Mouse (Mus musculus) CH12.LX (cell line): ENCODE measurements at regions not wholly inside any gene's neighbourhood (a gene's known extent, or its start where the extent isn't known, plus 50 kb on each side); places are given as distances from the start of the nearest gene placed in this dataset.

ENCODE experiments used
- DNase-seq: peaks from one replicate; pipeline ENCODE4 v3.0.0-alpha.2; 2013; ENCODE audit errors: extremely low read depth
- H3K27ac ChIP-seq: 2 replicates; pipeline ENCODE4 v1.5.1; 2012; ENCODE audit warnings: low read depth, mild to moderate bottlenecking, control low read depth, moderate library complexity; ENCODE audit not compliant: insufficient read depth
- H3K27me3 ChIP-seq: replicated peaks from 2 replicates; pipeline ENCODE3; 2012; ENCODE audit warnings: inconsistent platforms
- H3K36me3 ChIP-seq, 2 experiments: replicated peaks in 1 of 2; 2 replicates each; pipeline versions ENCODE3 to v1.6.1; 2012; ENCODE audit warnings: inconsistent platforms in 1 of 2, low read length in 1 of 2, mild to moderate bottlenecking in 1 of 2, mixed read lengths in 1 of 2, moderate library complexity in 1 of 2; ENCODE audit not compliant: control insufficient read depth in 1 of 2, insufficient read depth in 1 of 2
- H3K4me1 ChIP-seq, 2 experiments: 2 replicates each; pipeline ENCODE4 v1.6.1; 2012; ENCODE audit warnings: inconsistent platforms in 1 of 2, moderate library complexity in 1 of 2; ENCODE audit not compliant: insufficient read depth in 2 of 2, control insufficient read depth in 1 of 2
- H3K4me2 ChIP-seq: 2 replicates; pipeline ENCODE4 v1.6.1; 2012; ENCODE audit warnings: low read depth, mild to moderate bottlenecking, control low read depth; ENCODE audit not compliant: poor library complexity, insufficient read depth, severe bottlenecking
- H3K4me3 ChIP-seq, 3 experiments: fragments of 150-350 bp in 1 of 3; sonication (generic) in 1 of 3; replicated peaks in 1 of 3; 2 replicates each; pipeline versions ENCODE3 to v1.5.1; 2011 to 2012; ENCODE audit warnings: low read depth in 2 of 3, low read length in 2 of 3, mild to moderate bottlenecking in 2 of 3, moderate library complexity in 2 of 3, control low read depth in 1 of 3, improper control_type of control experiment in 1 of 3, inconsistent platforms in 1 of 3, mixed read lengths in 1 of 3; ENCODE audit not compliant: poor library complexity in 1 of 3
- H3K79me2 ChIP-seq: replicated peaks from 2 replicates; pipeline ENCODE4 v1.6.1; 2012; ENCODE audit warnings: mild to moderate bottlenecking, moderate library complexity; ENCODE audit not compliant: control insufficient read depth, poor library complexity, insufficient read depth, severe bottlenecking; ENCODE audit errors: extremely low read depth
- H3K9ac ChIP-seq: 2 replicates; pipeline ENCODE4 v1.6.1; 2012; ENCODE audit warnings: low read depth, mild to moderate bottlenecking, control low read depth, moderate library complexity; ENCODE audit not compliant: insufficient read depth
- H3K9me3 ChIP-seq: replicated peaks from 2 replicates; pipeline ENCODE3; 2012; ENCODE audit warnings: low read length, inconsistent platforms, mixed read lengths
- BHLHE40 ChIP-seq: IDR thresholded peaks from 2 replicates; pipeline ENCODE4 v1.6.1; 2011; ENCODE audit warnings: mild to moderate bottlenecking, low read depth, low read length, improper control_type of control experiment
- CHD1 ChIP-seq: IDR thresholded peaks from 2 replicates; pipeline ENCODE4 v1.6.1; 2012; ENCODE audit warnings: low read depth, low read length, improper control_type of control experiment, inconsistent platforms
- CHD2 ChIP-seq: IDR thresholded peaks from 2 replicates; pipeline ENCODE4 v1.6.1; 2011; ENCODE audit warnings: low read length, improper control_type of control experiment
- CTCF ChIP-seq, 2 experiments: IDR thresholded peaks in 1 of 2; conservative IDR thresholded peaks in 1 of 2; 2 replicates each; pipeline ENCODE4 v1.5.1; 2011 to 2012; ENCODE audit warnings: low read depth in 2 of 2, low read length in 2 of 2, improper control_type of control experiment in 1 of 2, inconsistent platforms in 1 of 2, mild to moderate bottlenecking in 1 of 2, moderate library complexity in 1 of 2
- E2F4 ChIP-seq: IDR thresholded peaks from 2 replicates; pipeline ENCODE4 v1.6.1; 2011; ENCODE audit warnings: low read depth, low read length, improper control_type of control experiment; ENCODE audit not compliant: insufficient replicate concordance
- EP300 ChIP-seq: IDR thresholded peaks from 2 replicates; pipeline ENCODE4 v1.6.1; 2011; ENCODE audit warnings: low read length, improper control_type of control experiment
- HCFC1 ChIP-seq: IDR thresholded peaks from 2 replicates; pipeline ENCODE4 v1.6.1; 2012; ENCODE audit warnings: low read depth, mild to moderate bottlenecking, inconsistent platforms, low read length, improper control_type of control experiment
- IRF4 ChIP-seq: IDR thresholded peaks from 2 replicates; pipeline ENCODE4 v1.6.1; 2014; ENCODE audit warnings: low read depth, mild to moderate bottlenecking, inconsistent platforms, low read length, improper control_type of control experiment
- JUND ChIP-seq: conservative IDR thresholded peaks from 2 replicates; pipeline ENCODE4 v1.6.1; 2011; ENCODE audit warnings: low read depth, low read length, improper control_type of control experiment
- KAT2A ChIP-seq: IDR thresholded peaks from 2 replicates; pipeline ENCODE4 v1.6.1; 2012; ENCODE audit warnings: low read length, improper control_type of control experiment, inconsistent platforms; ENCODE audit not compliant: insufficient replicate concordance
- MAX ChIP-seq: IDR thresholded peaks from 2 replicates; pipeline ENCODE4 v1.6.1; 2011; ENCODE audit warnings: low read length, improper control_type of control experiment
- MYC ChIP-seq: IDR thresholded peaks from 2 replicates; pipeline ENCODE4 v1.6.1; 2011; ENCODE audit warnings: low read depth, mild to moderate bottlenecking, improper control_type of control experiment, low read length
- NRF1 ChIP-seq: IDR thresholded peaks from 2 replicates; pipeline ENCODE4 v1.6.1; 2014; ENCODE audit warnings: low read depth, mild to moderate bottlenecking, inconsistent platforms, low read length, improper control_type of control experiment, moderate library complexity
- POLR2A ChIP-seq: IDR thresholded peaks from 2 replicates; pipeline ENCODE4 v1.6.1; 2011; ENCODE audit warnings: low read depth, mild to moderate bottlenecking, improper control_type of control experiment, low read length
- POLR2AphosphoS2 ChIP-seq: IDR thresholded peaks from 2 replicates; pipeline ENCODE4 v1.6.1; 2011; ENCODE audit warnings: low read depth, low read length, improper control_type of control experiment
- RAD21 ChIP-seq: IDR thresholded peaks from 2 replicates; pipeline ENCODE4 v1.6.1; 2011; ENCODE audit warnings: low read depth, mild to moderate bottlenecking, low read length, improper control_type of control experiment, moderate library complexity
- SMC3 ChIP-seq: IDR thresholded peaks from 2 replicates; pipeline ENCODE4 v1.6.1; 2011; ENCODE audit warnings: low read depth, low read length, improper control_type of control experiment
- TBP ChIP-seq: conservative IDR thresholded peaks from 2 replicates; pipeline ENCODE4 v1.6.1; 2011; ENCODE audit warnings: low read depth, low read length, improper control_type of control experiment
- TCF12 ChIP-seq: IDR thresholded peaks from 2 replicates; pipeline ENCODE4 v1.6.1; 2014; ENCODE audit warnings: low read depth, mild to moderate bottlenecking, inconsistent platforms, low read length, improper control_type of control experiment
- USF1 ChIP-seq: IDR thresholded peaks from 2 replicates; pipeline ENCODE4 v1.6.1; 2014; ENCODE audit warnings: low read depth, mild to moderate bottlenecking, inconsistent platforms, low read length, improper control_type of control experiment
- USF2 ChIP-seq: conservative IDR thresholded peaks from 2 replicates; pipeline ENCODE4 v1.6.1; 2011; ENCODE audit warnings: low read depth, low read length, improper control_type of control experiment
- ZMIZ1 ChIP-seq: IDR thresholded peaks from 2 replicates; pipeline ENCODE4 v1.6.1; 2012; ENCODE audit warnings: low read depth, mild to moderate bottlenecking, inconsistent platforms, low read length, improper control_type of control experiment
- dilution Hi-C: fragments of 300-500 bp; cut with MboI; formaldehyde crosslinking; loops from 2 replicates; pipeline ENCODE4 v1.14.3; 2020; ENCODE audit warnings: low sequenced_read_pairs; ENCODE audit not compliant: extremely low pct_unique_long_range_greater_than_20kb, extremely low pct_ligation_motif_present
- in situ Hi-C: fragments of 300-500 bp; cut with MboI; formaldehyde crosslinking; loops from 3 replicates; pipeline ENCODE4 v1.14.3; 2019; ENCODE audit warnings: low sequenced_read_pairs, low pct_ligation_motif_present, low pct_unique_long_range_greater_than_20kb, mixed read lengths

DNA sequence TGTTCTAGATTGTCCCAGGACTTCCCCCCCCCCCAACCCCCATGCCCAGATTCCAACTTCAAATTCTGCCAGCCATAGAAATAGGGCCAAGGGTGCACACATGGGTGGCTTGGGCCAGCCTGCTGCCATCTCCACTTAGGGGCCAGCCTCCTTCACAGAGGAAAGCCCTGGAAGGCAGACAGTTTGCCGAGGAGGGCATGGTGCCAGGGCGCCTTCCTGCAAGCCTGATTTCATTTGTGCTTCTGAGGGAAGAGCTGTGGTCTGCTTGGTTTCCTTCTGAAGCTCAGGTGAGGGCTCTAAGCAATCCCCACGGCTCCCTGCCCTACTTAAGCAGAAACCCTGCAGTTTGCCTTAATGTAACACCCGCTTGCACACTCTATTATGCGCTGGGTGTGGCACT is 52.3 kb upstream of the Tcl1 start:
- Histone ChIP-seq H3K4me1 (no peaks in the 10 kb centered on the region), H3K9me3 (no peaks in the 10 kb centered on the region), H3K36me3 (no peaks in the 10 kb centered on the region), H3K27me3 (peaks cover 68% of the 10 kb centered on the region), H3K4me3 (no peak overlapping the region), H3K27ac (no peak overlapping the region), H3K79me2 (no peaks in the 10 kb centered on the region), H3K4me2 (no peak overlapping the region), H3K9ac (no peak overlapping the region)
- in situ Hi-C loops, result no loop called here
- no peak for DNase-seq
- TF ChIP-seq HCFC1, result no peak
- no peak for TF ChIP-seq USF2
- TF ChIP-seq USF1, result no peak
- no peak for TF ChIP-seq BHLHE40
- TF ChIP-seq POLR2A, result no peak
- no peak for TF ChIP-seq ZMIZ1
- TF ChIP-seq IRF4, result no peak
- TF ChIP-seq E2F4, result no peak
- no peak for TF ChIP-seq KAT2A
- no peak for TF ChIP-seq POLR2AphosphoS2
- TF ChIP-seq MAX, result no peak
- TF ChIP-seq CHD2, result no peak
- TF ChIP-seq TBP, result no peak
- no peak for TF ChIP-seq TCF12
- TF ChIP-seq CTCF (conservative IDR thresholded peaks at IDR 0.05 in 1 of 2, IDR thresholded peaks at IDR 0.05 in 1 of 2; ENCODE audit: low read depth in 2 of 2, low read length in 2 of 2), result no peak
- no peak for TF ChIP-seq EP300
- no peak for TF ChIP-seq RAD21
- dilution Hi-C loops, result no loop called here

DNA sequence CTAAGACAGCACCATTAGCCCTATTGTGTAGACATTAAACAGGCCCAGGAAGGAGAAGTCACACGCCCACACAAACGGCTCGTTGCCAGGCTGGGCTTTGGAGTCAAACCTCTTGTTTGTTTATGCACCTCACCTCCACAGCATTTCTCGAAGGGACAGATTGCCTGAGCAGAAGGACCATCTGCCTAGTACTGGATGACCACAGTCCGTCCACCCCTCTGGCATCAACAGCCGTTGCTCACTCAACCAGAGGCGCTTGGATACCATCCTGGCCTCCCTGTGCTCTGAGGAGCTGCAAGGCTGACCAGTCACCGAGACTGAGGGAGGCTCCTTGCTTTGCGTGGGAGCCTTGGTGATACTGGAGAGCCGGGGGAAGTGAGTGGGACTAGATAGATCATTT is 53.6 kb upstream of the Tunar start:
- no peak for TF ChIP-seq KAT2A
- TF ChIP-seq POLR2A, result no peak
- TF ChIP-seq POLR2AphosphoS2, result no peak
- TF ChIP-seq CHD1, result no peak
- no peak for TF ChIP-seq MAX
- no peak for TF ChIP-seq MYC
- no peak for TF ChIP-seq NRF1
- no peak for TF ChIP-seq USF2
- no peak for TF ChIP-seq IRF4
- no peak for TF ChIP-seq CHD2
- TF ChIP-seq SMC3, result no peak
- no peak for TF ChIP-seq JUND
- dilution Hi-C loops (no loop called here), in situ Hi-C loops (no loop called here)
- Histone ChIP-seq H3K4me3 (no peak overlapping the region), H3K4me1 (no peaks in the 10 kb centered on the region), H3K9ac (no peak overlapping the region), H3K27ac (no peak overlapping the region), H3K79me2 (no peaks in the 10 kb centered on the region), H3K4me2 (no peak overlapping the region), H3K36me3 (no peaks in the 10 kb centered on the region), H3K9me3 (peaks cover 8% of the 10 kb centered on the region), H3K27me3 (peaks cover 76% of the 10 kb centered on the region)
- no peak for DNase-seq
